Mouse (Mus musculus) adrenal gland (tissue): Measurements from ENCODE around the gene Ybey.

Source experiments
- intact Hi-C: fragments of 180-260 bp; cut with DNase I; formaldehyde crosslinking; loops from one replicate; pipeline ENCODE4 v1.15.1; 2025

Gene Ybey

GRCm38 (mm10) chr10:76445996-76446681 is 22.8 kb downstream of the Ybey start:
- intact Hi-C loops: no loop called here

GRCm38 (mm10) chr10:76442178-76443088 is 26.5 kb downstream of the Ybey start, which contains the start of gene Pcnt:
Gene Pcnt (minus strand): TSS chr10:76442786.
- intact Hi-C loops: no loop called here

GRCm38 (mm10) chr10:76440281-76440680 is 28.6 kb downstream of the Ybey start, which contains the start of gene AC141477.1:
Gene AC141477.1 (minus strand): TSS chr10:76440444.
- intact Hi-C loops: no loop called here

GRCm38 (mm10) chr10:76439107-76439890 is 29.6 kb downstream of the Ybey start:
- intact Hi-C loops: no loop called here

- intact Hi-C loops: no loop called here
Measured at GRCm38 (mm10) chr10:76433925-76434324, 35.0 kb downstream of the Ybey start.

- intact Hi-C loops: no loop called here
Measured at GRCm38 (mm10) chr10:76425674-76426073, 43.2 kb downstream of the Ybey start.

- intact Hi-C loops: no loop called here
Measured at GRCm38 (mm10) chr10:76416811-76417210, 52.1 kb downstream of the Ybey start.
